Mouse (Mus musculus): ENCODE data around the gene Dennd1b. TPM values are rescaled to one million over a fixed set of nuclear protein-coding genes. Genes with fewer than 3 reads are reported as not detected.

The Dennd1b gene
- polyA plus RNA-seq, 1 experiment from 2014 or later, result 6.1 TPM

- peak; percentile 63 for DNase-seq (ENCODE audit: low spot score)
- H3K27ac ChIP-seq (ENCODE audit: low read depth, low read length), result peak overlapping the region; percentile 35; the same call in 1 of the 2 replicates
- WGBS, result 8% methylated on average over 2 of the region's 2 CpGs
- H3K4me1 ChIP-seq (ENCODE audit: control insufficient read depth, insufficient read depth, low read length), result peaks cover 7% of the 10 kb centered on the region
- peak; percentile 74 for ATAC-seq
- H3K9ac ChIP-seq (ENCODE audit: low read length), result no peak overlapping the region
- no peak overlapping the region for H3K4me3 ChIP-seq (ENCODE audit: low read depth, low read length)
- no peaks in the 10 kb centered on the region for H3K27me3 ChIP-seq (replicated peaks; ENCODE audit: control insufficient read depth, insufficient read depth, low read length)
- H3K36me3 ChIP-seq (ENCODE audit: control insufficient read depth, insufficient read depth, low read length), result no peaks in the 10 kb centered on the region
- no peak overlapping the region for H3K4me2 ChIP-seq (ENCODE audit: low read length)
- no peaks in the 10 kb centered on the region for H3K9me3 ChIP-seq (replicated peaks; ENCODE audit: control insufficient read depth, low read length)
These were observed 189.8 kb downstream of the Dennd1b start for GRCm38 (mm10) chr1:139153006-139153405.

- peak; percentile 82 for DNase-seq (ENCODE audit: low spot score)
- Histone ChIP-seq H3K4me2 (ENCODE audit: low read length) (no peak overlapping the region), H3K9ac (ENCODE audit: low read length) (no peak overlapping the region), H3K27me3 (replicated peaks; ENCODE audit: control insufficient read depth, insufficient read depth, low read length) (no peaks in the 10 kb centered on the region), H3K4me1 (ENCODE audit: control insufficient read depth, insufficient read depth, low read length) (peaks cover 7% of the 10 kb centered on the region), H3K4me3 (ENCODE audit: low read depth, low read length) (no peak overlapping the region), H3K9me3 (replicated peaks; ENCODE audit: control insufficient read depth, low read length) (no peaks in the 10 kb centered on the region), H3K36me3 (ENCODE audit: control insufficient read depth, insufficient read depth, low read length) (no peaks in the 10 kb centered on the region), H3K27ac (ENCODE audit: low read depth, low read length) (peak overlapping the region; percentile 63; the same call in 1 of the 2 replicates)
- ATAC-seq, result peak; percentile 91
- 7% methylated on average over 6 of the region's 6 CpGs for WGBS
These were observed 190.3 kb downstream of the Dennd1b start for GRCm38 (mm10) chr1:139153493-139153892.

- 13% methylated on average over 3 of the region's 3 CpGs for WGBS
- Histone ChIP-seq H3K4me1 (ENCODE audit: control insufficient read depth, insufficient read depth, low read length) (peaks cover 7% of the 10 kb centered on the region), H3K4me2 (ENCODE audit: low read length) (no peak overlapping the region), H3K4me3 (ENCODE audit: low read depth, low read length) (no peak overlapping the region), H3K9me3 (replicated peaks; ENCODE audit: control insufficient read depth, low read length) (no peaks in the 10 kb centered on the region), H3K9ac (ENCODE audit: low read length) (no peak overlapping the region), H3K27ac (ENCODE audit: low read depth, low read length) (no peak overlapping the region), H3K36me3 (ENCODE audit: control insufficient read depth, insufficient read depth, low read length) (no peaks in the 10 kb centered on the region), H3K27me3 (replicated peaks; ENCODE audit: control insufficient read depth, insufficient read depth, low read length) (no peaks in the 10 kb centered on the region)
- ATAC-seq, result no peak
- DNase-seq (ENCODE audit: low spot score), result peak; percentile 81
These were observed 193.2 kb downstream of the Dennd1b start for GRCm38 (mm10) chr1:139156397-139156796.

- DNase-seq (ENCODE audit: low spot score) (peak; percentile 17), ATAC-seq (peak; percentile 48; the same call in 1 of the 2 replicates)
- Histone ChIP-seq H3K27ac (ENCODE audit: low read depth, low read length) (no peak overlapping the region), H3K4me1 (ENCODE audit: control insufficient read depth, insufficient read depth, low read length) (no peaks in the 10 kb centered on the region), H3K9me3 (replicated peaks; ENCODE audit: control insufficient read depth, low read length) (no peaks in the 10 kb centered on the region), H3K36me3 (ENCODE audit: control insufficient read depth, insufficient read depth, low read length) (no peaks in the 10 kb centered on the region), H3K9ac (ENCODE audit: low read length) (no peak overlapping the region), H3K4me2 (ENCODE audit: low read length) (no peak overlapping the region), H3K27me3 (replicated peaks; ENCODE audit: control insufficient read depth, insufficient read depth, low read length) (no peaks in the 10 kb centered on the region), H3K4me3 (ENCODE audit: low read depth, low read length) (no peak overlapping the region)
- WGBS, result 55% methylated on average over 3 of the region's 3 CpGs
These were observed 198.4 kb downstream of the Dennd1b start for GRCm38 (mm10) chr1:139161619-139162018.

GRCm38 (mm10) chr1:139162814-139163213, 199.6 kb downstream of the Dennd1b start:
- no peak overlapping the region for H3K4me2 ChIP-seq (ENCODE audit: low read length)
- H3K27ac ChIP-seq (ENCODE audit: low read depth, low read length), result no peak overlapping the region
- H3K27me3 ChIP-seq (replicated peaks; ENCODE audit: control insufficient read depth, insufficient read depth, low read length), result no peaks in the 10 kb centered on the region
- WGBS, result 33% methylated on average over 5 of the region's 5 CpGs
- H3K9me3 ChIP-seq (replicated peaks; ENCODE audit: control insufficient read depth, low read length), result no peaks in the 10 kb centered on the region
- DNase-seq (ENCODE audit: low spot score) (peak; percentile 65), ATAC-seq (peak; percentile 52)
- no peak overlapping the region for H3K9ac ChIP-seq (ENCODE audit: low read length)
- H3K36me3 ChIP-seq (ENCODE audit: control insufficient read depth, insufficient read depth, low read length), result no peaks in the 10 kb centered on the region
- no peaks in the 10 kb centered on the region for H3K4me1 ChIP-seq (ENCODE audit: control insufficient read depth, insufficient read depth, low read length)
- no peak overlapping the region for H3K4me3 ChIP-seq (ENCODE audit: low read depth, low read length)

- H3K4me1 ChIP-seq (ENCODE audit: control insufficient read depth, insufficient read depth, low read length), result no peaks in the 10 kb centered on the region
- H3K4me2 ChIP-seq (ENCODE audit: low read length), result no peak overlapping the region
- H3K4me3 ChIP-seq (ENCODE audit: low read depth, low read length), result no peak overlapping the region
- ATAC-seq (no peak), DNase-seq (ENCODE audit: low spot score) (no peak)
- H3K9me3 ChIP-seq (replicated peaks; ENCODE audit: control insufficient read depth, low read length), result no peaks in the 10 kb centered on the region
- H3K9ac ChIP-seq (ENCODE audit: low read length), result no peak overlapping the region
- peaks cover 14% of the 10 kb centered on the region; the same call in 1 of the 2 replicates for H3K36me3 ChIP-seq (ENCODE audit: control insufficient read depth, insufficient read depth, low read length)
- H3K27ac ChIP-seq (ENCODE audit: low read depth, low read length), result no peak overlapping the region
- WGBS, result 89% methylated on average over 3 of the region's 3 CpGs
- H3K27me3 ChIP-seq (replicated peaks; ENCODE audit: control insufficient read depth, insufficient read depth, low read length), result no peaks in the 10 kb centered on the region
These were observed 211.0 kb downstream of the Dennd1b start for GRCm38 (mm10) chr1:139174058-139174832.

- Histone ChIP-seq H3K27me3 (replicated peaks; ENCODE audit: control insufficient read depth, insufficient read depth, low read length) (no peaks in the 10 kb centered on the region), H3K9me3 (replicated peaks; ENCODE audit: control insufficient read depth, low read length) (no peaks in the 10 kb centered on the region), H3K4me3 (ENCODE audit: low read depth, low read length) (no peak overlapping the region), H3K36me3 (ENCODE audit: control insufficient read depth, insufficient read depth, low read length) (no peaks in the 10 kb centered on the region), H3K9ac (ENCODE audit: low read length) (no peak overlapping the region), H3K4me2 (ENCODE audit: low read length) (no peak overlapping the region), H3K4me1 (ENCODE audit: control insufficient read depth, insufficient read depth, low read length) (no peaks in the 10 kb centered on the region), H3K27ac (ENCODE audit: low read depth, low read length) (no peak overlapping the region)
- WGBS, result 100% methylated on average over 1 of the region's 1 CpGs
- DNase-seq (ENCODE audit: low spot score) (no peak), ATAC-seq (no peak)
These were observed 216.5 kb downstream of the Dennd1b start for GRCm38 (mm10) chr1:139179707-139180106.

GRCm38 (mm10) chr1:139180481-139181149, 217.4 kb downstream of the Dennd1b start:
- Histone ChIP-seq H3K27ac (ENCODE audit: low read depth, low read length) (no peak overlapping the region), H3K9ac (ENCODE audit: low read length) (no peak overlapping the region), H3K4me2 (ENCODE audit: low read length) (no peak overlapping the region), H3K27me3 (replicated peaks; ENCODE audit: control insufficient read depth, insufficient read depth, low read length) (no peaks in the 10 kb centered on the region), H3K36me3 (ENCODE audit: control insufficient read depth, insufficient read depth, low read length) (no peaks in the 10 kb centered on the region), H3K4me1 (ENCODE audit: control insufficient read depth, insufficient read depth, low read length) (no peaks in the 10 kb centered on the region), H3K4me3 (ENCODE audit: low read depth, low read length) (no peak overlapping the region), H3K9me3 (replicated peaks; ENCODE audit: control insufficient read depth, low read length) (no peaks in the 10 kb centered on the region)
- DNase-seq (ENCODE audit: low spot score) (no peak), ATAC-seq (no peak)
- WGBS, result 86% methylated on average over 6 of the region's 6 CpGs

- Histone ChIP-seq H3K27me3 (replicated peaks; ENCODE audit: control insufficient read depth, insufficient read depth, low read length) (no peaks in the 10 kb centered on the region), H3K9ac (ENCODE audit: low read length) (no peak overlapping the region), H3K4me2 (ENCODE audit: low read length) (no peak overlapping the region), H3K4me3 (ENCODE audit: low read depth, low read length) (no peak overlapping the region), H3K27ac (ENCODE audit: low read depth, low read length) (no peak overlapping the region), H3K36me3 (ENCODE audit: control insufficient read depth, insufficient read depth, low read length) (no peaks in the 10 kb centered on the region), H3K4me1 (ENCODE audit: control insufficient read depth, insufficient read depth, low read length) (peaks cover 8% of the 10 kb centered on the region), H3K9me3 (replicated peaks; ENCODE audit: control insufficient read depth, low read length) (no peaks in the 10 kb centered on the region)
- DNase-seq (ENCODE audit: low spot score) (no peak), ATAC-seq (no peak)
- 88% methylated on average over 3 of the region's 3 CpGs for WGBS
These were observed 229.4 kb downstream of the Dennd1b start for GRCm38 (mm10) chr1:139192635-139193034.
